Mouse (Mus musculus) forebrain, embryonic 14.5 days (tissue): ENCODE data around the gene Abat. TPM values are rescaled to one million over a fixed set of nuclear protein-coding genes. Genes with fewer than 3 reads are reported as not detected.

ENCODE experiments used
- microRNA-seq: library from miRNA; unstranded; fragments of <30 nt; microRNA quantifications from one replicate; pipeline ENCODE4, GENCODE M21; 2016
- polyA plus RNA-seq: library from polyadenylated mRNA; unstranded; fragments of >200 nt; fragmentation: Nextera tagmentation; extraction: Ambion mirVana; gene quantifications from 2 replicates; pipeline ENCODE4 v1.2.1, GENCODE M21; 2014

Abat gene
- polyA plus RNA-seq, 1 experiment from 2014 or later = 34.9 TPM

Small RNA genes within 50 kb of the gene (microRNA-seq; reads per million reads assigned to microRNA genes)
- gene Gm22137 = not detected

Other genes starting within 250 kb of the Abat start
- gene Tmem114, start 88.3 kb upstream of the Abat start, polyA plus RNA-seq = not detected in 2 replicates
- 43.9 and 48.6 TPM in 2 replicates for gene Mettl22, start 42.6 kb upstream of the Abat start, polyA plus RNA-seq
- gene Pmm2, start 124.2 kb downstream of the Abat start, polyA plus RNA-seq = 34.7 and 36.3 TPM in 2 replicates
- gene Tmem186, start 124.3 kb downstream of the Abat start, polyA plus RNA-seq = 14.8 TPM in 2 replicates
- 84.0 and 95.0 TPM in 2 replicates for gene Carhsp1, start 158.7 kb downstream of the Abat start, polyA plus RNA-seq
- gene Gm5767, start 167.3 kb downstream of the Abat start, polyA plus RNA-seq = not detected in 2 replicates